Mouse (Mus musculus) lung, adult 2 months (tissue): ENCODE results near the gene Pck1.

ENCODE experiments used
- CTCF ChIP-seq: fragments of 200-500 bp; IDR thresholded peaks from 2 replicates; pipeline ENCODE4 v1.5.1; 2011; ENCODE audit warnings: mild to moderate bottlenecking, low read length, control low read depth; ENCODE audit not compliant: insufficient read depth
- POLR2A ChIP-seq: fragments of 200-500 bp; IDR thresholded peaks from 2 replicates; pipeline ENCODE4 v1.6.1; 2011; ENCODE audit warnings: low read depth, mild to moderate bottlenecking, control low read depth, low read length, borderline replicate concordance; ENCODE audit errors: extremely low read depth

- TF ChIP-seq POLR2A (no peak), CTCF (no peak)
Measured at GRCm38 (mm10) chr2:173132794-173133300, 20.0 kb upstream of the Pck1 start.
